Mouse (Mus musculus): ENCODE measurements around the gene Cdc123. TPM values are rescaled to one million over a fixed set of nuclear protein-coding genes. Genes with fewer than 3 reads are reported as not detected.

Cdc123 gene
- total RNA-seq, 2 experiments from 2014 or later, result 90.1 to 98.7 TPM

Other genes with a start within 250 kb of the Cdc123 start
- gene Camk1d, start 130.6 kb downstream of the Cdc123 start, total RNA-seq (2021), result 1 to 10 TPM; 3.9 to 4.8 TPM
- 10 to 100 TPM; 12.5 to 14.1 TPM for gene Nudt5, start 145 bp downstream of the Cdc123 start, total RNA-seq (2021)
- gene Gm13199, start 17.8 kb upstream of the Cdc123 start, total RNA-seq (2021), result not detected
- gene Sec61a2, start 50.3 kb upstream of the Cdc123 start, total RNA-seq (2021), result 10 to 100 TPM; 10.2 to 11.0 TPM
- 1 to 10 TPM; 4.2 to 5.1 TPM for gene Dhtkd1, start 97.6 kb upstream of the Cdc123 start, total RNA-seq (2021)
- gene Upf2, start 106.3 kb upstream of the Cdc123 start, total RNA-seq (2021), result 10 to 100 TPM; 19.4 to 20.5 TPM